Mouse (Mus musculus): ENCODE measurements around the gene Ttc34.

DNA sequence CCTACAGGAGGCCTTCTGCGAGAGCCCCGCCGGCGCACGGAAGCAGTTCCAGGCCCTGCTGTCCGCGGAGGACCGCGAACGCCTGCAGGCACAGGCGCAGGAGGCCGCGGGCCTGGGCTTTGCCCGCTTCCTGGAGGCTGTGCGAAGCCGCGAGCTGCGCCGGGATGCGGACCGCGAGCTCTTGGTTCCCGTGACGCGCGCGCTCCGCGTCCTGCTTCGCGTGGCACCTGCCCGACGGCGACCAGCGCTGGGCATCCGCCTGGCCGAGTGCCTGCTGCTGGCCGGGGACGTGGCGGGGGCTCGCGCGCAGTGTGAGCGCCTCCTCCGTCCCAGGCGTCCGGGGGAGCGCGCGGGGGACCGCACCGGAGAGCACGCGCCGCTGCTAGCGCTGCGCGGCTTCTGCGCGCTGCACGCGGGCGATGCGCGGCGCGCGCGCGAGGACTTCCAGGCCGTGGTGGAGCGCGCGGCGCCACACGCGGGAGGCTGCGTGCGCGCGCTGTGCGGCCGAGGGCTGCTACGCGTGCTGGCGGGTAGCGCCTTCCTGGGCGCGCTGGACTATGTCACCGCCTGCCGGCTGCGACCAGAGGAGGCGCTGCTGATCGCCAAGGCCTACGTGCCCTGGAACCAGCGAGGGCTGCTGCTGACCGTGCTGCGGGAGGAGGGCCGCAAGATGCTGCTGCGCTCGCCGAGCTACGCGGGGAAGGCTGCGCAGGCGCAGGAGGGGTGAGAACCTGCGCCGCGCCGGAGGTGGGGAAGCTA lies 18.6 kb downstream of the Ttc34 start:
- TF ChIP-seq CTCF (conservative IDR thresholded peaks at IDR 0.05; ENCODE audit: low read length) = no peak
- no peak for TF ChIP-seq NANOG (IDR thresholded peaks at IDR 0.05; ENCODE audit: borderline replicate concordance, low read length)
- no peak for TF ChIP-seq POU5F1 (IDR thresholded peaks at IDR 0.05; ENCODE audit: borderline replicate concordance, low read length)
